Mouse (Mus musculus): ENCODE data around the gene Tmem204.
A peak's percentile ranks its signal among the peaks of the same experiment; 100 is the strongest.

DNA sequence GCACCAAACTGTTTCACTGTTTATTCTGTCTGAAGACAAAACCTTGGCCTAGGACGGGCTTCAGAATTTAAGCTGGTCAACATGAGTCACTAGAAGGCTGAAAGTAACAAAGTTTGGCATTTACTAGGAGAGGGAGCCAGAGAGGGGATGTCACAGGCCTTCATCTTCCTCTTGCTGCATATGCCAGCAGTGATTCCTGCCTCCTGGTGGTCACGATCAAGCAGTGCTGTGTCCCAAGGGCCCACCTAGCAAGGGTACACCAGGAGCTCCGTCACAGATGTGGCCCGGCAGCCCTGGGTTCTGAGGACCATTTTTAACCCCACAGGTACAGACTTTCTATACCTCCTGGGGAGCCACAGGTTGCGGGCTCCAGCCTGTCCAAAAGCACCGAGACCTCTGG lies 26.4 kb downstream of the Tmem204 start:
- TF ChIP-seq CTCF (IDR thresholded peaks at IDR 0.05) (peak; percentile 46), EP300 (IDR thresholded peaks at IDR 0.05) (no peak)

All from lung, postnatal 0 days (tissue).